Mouse (Mus musculus) thymus, adult 2 months (tissue): ENCODE measurements around the gene Plekhm1.

Source experiments
- CTCF ChIP-seq: fragments of 200-500 bp; IDR thresholded peaks from 2 replicates; pipeline ENCODE4 v1.5.1; 2012; ENCODE audit warnings: mild to moderate bottlenecking, control low read depth, low read length, moderate library complexity, borderline replicate concordance; ENCODE audit not compliant: control insufficient read depth, poor library complexity, insufficient read depth; ENCODE audit errors: extremely low read depth
- POLR2A ChIP-seq: fragments of 200-500 bp; IDR thresholded peaks from 2 replicates; pipeline ENCODE4 v1.6.1; 2012; ENCODE audit warnings: mild to moderate bottlenecking, low read length, control low read depth, moderate library complexity; ENCODE audit not compliant: control insufficient read depth, poor library complexity, insufficient read depth; ENCODE audit errors: extremely low read depth

DNA sequence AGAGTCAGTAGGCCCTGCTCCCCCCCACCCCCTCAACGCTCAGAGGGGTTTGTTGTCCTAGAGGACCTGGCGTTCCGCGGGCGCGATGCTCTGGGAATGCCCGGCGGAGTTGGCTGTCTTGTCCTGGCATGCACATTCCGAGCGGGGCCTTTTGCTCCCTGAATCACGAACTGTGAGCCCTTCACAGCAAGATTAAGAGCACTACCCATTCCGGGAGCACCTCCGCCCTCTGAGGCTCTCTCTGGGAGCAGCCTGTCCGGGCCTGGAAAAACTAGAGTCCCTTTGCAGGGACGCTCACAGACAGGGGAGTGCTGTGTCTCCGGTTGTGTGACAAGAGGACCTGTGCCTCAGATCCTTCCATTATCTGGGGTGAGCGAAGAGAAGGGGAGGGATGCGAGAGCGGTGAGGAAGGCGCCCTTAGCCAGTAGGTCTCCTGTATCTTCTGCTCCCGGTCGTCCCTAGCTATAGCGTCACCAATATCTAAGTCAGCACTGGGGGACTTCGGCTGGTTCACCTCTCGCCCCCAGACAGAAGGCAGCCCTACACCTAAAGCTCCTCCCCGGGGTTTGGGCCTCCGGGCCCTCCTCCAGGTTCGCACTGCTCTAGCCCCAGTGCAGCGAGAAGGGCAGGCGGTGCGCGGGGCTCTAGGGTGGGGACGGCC lies 49.8 kb downstream of the Plekhm1 start:
- TF ChIP-seq POLR2A (no peak), CTCF (no peak)
